Mouse (Mus musculus): ENCODE results near the gene Tbc1d2b. TPM values are rescaled to one million over a fixed set of nuclear protein-coding genes. Genes with fewer than 3 reads are reported as not detected.

The Tbc1d2b gene
- polyA plus RNA-seq, 2 experiments: 6.5 to 9.8 TPM

DNA sequence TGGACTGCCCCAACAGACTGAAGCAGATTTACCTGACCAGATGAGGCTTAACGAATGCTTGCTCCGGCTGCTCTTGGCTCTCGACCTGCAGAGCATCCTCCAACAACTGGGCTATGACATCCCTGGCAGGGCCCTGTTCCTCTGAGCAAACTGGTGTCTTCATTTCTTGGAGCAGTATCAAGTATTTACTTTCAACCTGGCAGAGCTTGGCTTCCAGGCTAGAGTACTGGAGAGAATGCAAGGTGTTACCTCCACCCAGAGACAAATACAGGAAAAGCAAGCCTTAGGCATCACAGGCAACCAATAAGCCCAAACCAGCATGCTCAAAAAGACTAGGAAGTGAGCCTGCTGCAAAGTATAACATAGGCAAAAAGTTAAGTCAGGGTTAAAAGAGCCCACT, 48.3 kb downstream of the Tbc1d2b start:
- no peak for DNase-seq (ENCODE audit: low read depth in 3 of 3, low spot score in 3 of 3)
- H3K27ac ChIP-seq: no peak overlapping the region
- H3K36me3 ChIP-seq (replicated peaks; ENCODE audit: control insufficient read depth, insufficient read depth, low read depth): peaks cover 74% of the 10 kb centered on the region

GRCm38 (mm10) chr9:90217501-90217900, 53.1 kb downstream of the Tbc1d2b start:
- ATAC-seq (ENCODE audit: insufficient read depth) (no peak), DNase-seq (ENCODE audit: low read depth in 3 of 3, low spot score in 3 of 3) (no peak)
- WGBS (ENCODE audit: insufficient replicate concordance): 78% methylated on average over 4 of the region's 4 CpGs
- TF ChIP-seq EP300 (IDR thresholded peaks at IDR 0.05; ENCODE audit: low read depth) (no peak), CTCF (IDR thresholded peaks at IDR 0.05; ENCODE audit: low read depth) (no peak)
- Histone ChIP-seq H3K27me3 (ENCODE audit: control insufficient read depth, insufficient read depth, low read length) (no peaks in the 10 kb centered on the region), H3K36me3 (replicated peaks; ENCODE audit: control insufficient read depth, insufficient read depth, low read depth) (peaks cover 69% of the 10 kb centered on the region), H3K9me3 (ENCODE audit: control insufficient read depth, low read length) (no peaks in the 10 kb centered on the region), H3K9ac (replicated peaks) (no peak overlapping the region), H3K27ac (no peak overlapping the region), H3K4me1 (replicated peaks; ENCODE audit: control insufficient read depth in 2 of 2, insufficient read depth in 2 of 2, low read length in 1 of 2) (no peaks in the 10 kb centered on the region), H3K4me2 (ENCODE audit: low read depth) (no peak overlapping the region), H3K4me3 (ENCODE audit: insufficient read depth in 1 of 2, low read depth in 2 of 2, low read length in 2 of 2) (no peak overlapping the region)

More for the DNA sequence above, 48.3 kb downstream of the Tbc1d2b start:
- peaks cover 0 to 8% of the 10 kb centered on the region in 2 experiments; a peak in 2 of 4 replicates for H3K4me1 ChIP-seq (replicated peaks; ENCODE audit: control insufficient read depth in 2 of 2, insufficient read depth in 2 of 2, low read length in 1 of 2)
- 85% methylated on average over 3 of the region's 3 CpGs for WGBS (ENCODE audit: insufficient replicate concordance)
- no peaks in the 10 kb centered on the region for H3K9me3 ChIP-seq (ENCODE audit: control insufficient read depth, low read length)
- TF ChIP-seq CTCF (IDR thresholded peaks at IDR 0.05; ENCODE audit: low read depth): no peak
- TF ChIP-seq EP300 (IDR thresholded peaks at IDR 0.05; ENCODE audit: low read depth): no peak
- H3K4me3 ChIP-seq (ENCODE audit: insufficient read depth in 1 of 2, low read depth in 2 of 2, low read length in 2 of 2): no peak overlapping the region
- H3K27me3 ChIP-seq (ENCODE audit: control insufficient read depth, insufficient read depth, low read length): no peaks in the 10 kb centered on the region
- H3K9ac ChIP-seq (replicated peaks): no peak overlapping the region
- H3K4me2 ChIP-seq (ENCODE audit: low read depth): no peak overlapping the region
- ATAC-seq (ENCODE audit: insufficient read depth): no peak

- no peak for ATAC-seq (ENCODE audit: insufficient read depth)
- no peak overlapping the region for H3K4me2 ChIP-seq (ENCODE audit: low read depth)
- H3K27ac ChIP-seq: no peak overlapping the region
- H3K4me1 ChIP-seq (replicated peaks; ENCODE audit: control insufficient read depth in 2 of 2, insufficient read depth in 2 of 2, low read length in 1 of 2): no peaks in the 10 kb centered on the region
- no peak overlapping the region for H3K9ac ChIP-seq (replicated peaks)
- DNase-seq (ENCODE audit: low read depth in 3 of 3, low spot score in 3 of 3): no peak
- H3K4me3 ChIP-seq (ENCODE audit: insufficient read depth in 1 of 2, low read depth in 2 of 2, low read length in 2 of 2): no peak overlapping the region
- no peaks in the 10 kb centered on the region for H3K9me3 ChIP-seq (ENCODE audit: control insufficient read depth, low read length)
- TF ChIP-seq EP300 (IDR thresholded peaks at IDR 0.05; ENCODE audit: low read depth): no peak
- H3K27me3 ChIP-seq (ENCODE audit: control insufficient read depth, insufficient read depth, low read length): no peaks in the 10 kb centered on the region
- 77% methylated on average over 11 of the region's 11 CpGs for WGBS (ENCODE audit: insufficient replicate concordance)
- H3K36me3 ChIP-seq (replicated peaks; ENCODE audit: control insufficient read depth, insufficient read depth, low read depth): peaks cover 60% of the 10 kb centered on the region
Observed at GRCm38 (mm10) chr9:90216259-90217001, 54.2 kb downstream of the Tbc1d2b start.

- H3K4me3 ChIP-seq (ENCODE audit: insufficient read depth in 1 of 2, low read depth in 2 of 2, low read length in 2 of 2): no peak overlapping the region
- no peak for ATAC-seq (ENCODE audit: insufficient read depth)
- no peak for DNase-seq (ENCODE audit: low read depth in 3 of 3, low spot score in 3 of 3)
- H3K9ac ChIP-seq (replicated peaks): no peak overlapping the region
- no peak for TF ChIP-seq CTCF (IDR thresholded peaks at IDR 0.05; ENCODE audit: low read depth)
- no peak for TF ChIP-seq EP300 (IDR thresholded peaks at IDR 0.05; ENCODE audit: low read depth)
- WGBS (ENCODE audit: insufficient replicate concordance): 70% methylated on average over 3 of the region's 3 CpGs
- peaks cover 58% of the 10 kb centered on the region for H3K36me3 ChIP-seq (replicated peaks; ENCODE audit: control insufficient read depth, insufficient read depth, low read depth)
- no peaks in the 10 kb centered on the region for H3K27me3 ChIP-seq (ENCODE audit: control insufficient read depth, insufficient read depth, low read length)
- H3K27ac ChIP-seq: no peak overlapping the region
- no peak overlapping the region for H3K4me2 ChIP-seq (ENCODE audit: low read depth)
- no peaks in the 10 kb centered on the region for H3K9me3 ChIP-seq (ENCODE audit: control insufficient read depth, low read length)
- H3K4me1 ChIP-seq (replicated peaks; ENCODE audit: control insufficient read depth in 2 of 2, insufficient read depth in 2 of 2, low read length in 1 of 2): no peaks in the 10 kb centered on the region
Observed at GRCm38 (mm10) chr9:90213127-90213526, 57.5 kb downstream of the Tbc1d2b start.

DNA sequence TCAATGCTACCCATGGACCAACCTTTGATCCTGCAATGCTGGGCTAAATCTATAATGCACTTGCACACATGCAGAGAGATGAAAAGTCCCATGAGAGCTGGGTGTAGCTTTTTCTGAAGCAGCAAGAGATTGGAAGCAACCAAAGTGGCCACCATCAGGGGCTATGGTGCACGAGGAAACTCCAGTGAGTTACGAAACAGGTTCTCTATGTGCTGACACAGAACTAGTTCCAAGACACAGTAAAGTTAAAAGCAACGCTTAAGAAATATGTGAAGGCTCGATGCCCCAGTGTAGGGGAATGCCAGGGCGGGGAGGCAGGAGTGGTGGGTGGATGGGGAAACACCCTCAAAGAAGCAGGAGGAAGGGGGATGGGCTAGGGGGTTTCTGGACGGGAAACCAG, 61.9 kb downstream of the Tbc1d2b start:
- Histone ChIP-seq H3K4me2 (ENCODE audit: low read depth) (no peak overlapping the region), H3K9me3 (ENCODE audit: control insufficient read depth, low read length) (no peaks in the 10 kb centered on the region), H3K4me1 (replicated peaks; ENCODE audit: control insufficient read depth in 2 of 2, insufficient read depth in 2 of 2, low read length in 1 of 2) (no peaks in the 10 kb centered on the region), H3K36me3 (replicated peaks; ENCODE audit: control insufficient read depth, insufficient read depth, low read depth) (peaks cover 62% of the 10 kb centered on the region), H3K4me3 (ENCODE audit: insufficient read depth in 1 of 2, low read depth in 2 of 2, low read length in 2 of 2) (no peak overlapping the region), H3K27ac (no peak overlapping the region), H3K27me3 (ENCODE audit: control insufficient read depth, insufficient read depth, low read length) (no peaks in the 10 kb centered on the region), H3K9ac (replicated peaks) (no peak overlapping the region)
- DNase-seq (ENCODE audit: low read depth in 3 of 3, low spot score in 3 of 3) (no peak), ATAC-seq (ENCODE audit: insufficient read depth) (no peak)
- WGBS (ENCODE audit: insufficient replicate concordance): 74% methylated on average over 6 of the region's 6 CpGs
- TF ChIP-seq CTCF (IDR thresholded peaks at IDR 0.05; ENCODE audit: low read depth) (no peak), EP300 (IDR thresholded peaks at IDR 0.05; ENCODE audit: low read depth) (no peak)

Measured in liver, embryonic 14.5 days (tissue).